Mouse (Mus musculus) T-helper 17 cell (primary cell): ENCODE results near the gene Fli1.

ENCODE experiments used
- in situ Hi-C, 2 experiments: fragments of 300-600 bp; cut with MboI, MseI; formaldehyde crosslinking; loops; 1 replicate in 1 of 2; 2 replicates in 1 of 2; pipeline ENCODE4 v1.15.1; 2025; ENCODE audit warnings: high pct_unique_total_duplicates in 2 of 2

Fli1 gene

DNA sequence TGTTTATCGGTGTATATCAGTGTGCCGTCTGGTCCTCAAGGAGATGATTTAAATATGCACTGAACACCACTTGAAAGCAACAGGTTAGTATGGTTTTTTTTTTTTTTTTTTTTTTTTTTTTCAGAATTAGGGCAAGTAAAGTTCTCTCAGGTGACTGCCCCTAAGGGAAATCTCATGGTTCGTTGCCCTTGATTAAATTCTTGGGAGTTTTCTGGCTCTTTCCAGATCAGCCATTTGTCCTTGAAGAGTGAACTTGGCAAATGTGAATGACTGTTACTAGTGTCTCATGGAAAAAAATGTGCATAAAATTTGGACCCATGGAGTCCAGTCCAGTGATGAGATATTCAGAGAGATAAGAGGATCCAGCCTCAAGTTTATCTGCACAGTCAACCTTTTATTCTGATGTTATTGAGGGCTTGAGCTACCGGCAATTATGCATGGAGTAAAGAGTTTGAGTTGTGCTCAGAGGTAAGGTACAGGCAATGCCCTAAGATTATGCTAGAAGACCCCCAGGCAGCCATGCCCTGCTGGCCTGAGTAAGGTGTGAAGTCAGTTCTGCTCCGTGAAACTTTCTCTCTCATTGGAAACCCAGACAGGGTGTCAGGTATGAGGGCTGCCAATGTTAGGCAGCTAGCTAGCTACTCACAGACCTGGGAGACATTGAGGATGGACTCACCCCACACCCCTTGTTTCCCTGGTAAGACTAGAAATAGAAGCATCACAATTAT lies 165.6 kb downstream of the Fli1 start:
- in situ Hi-C loops = no loop called here

GRCm38 (mm10) chr9:32376031-32376430 lies 166.6 kb downstream of the Fli1 start:
- in situ Hi-C loops = no loop called here

GRCm38 (mm10) chr9:32373656-32374055 lies 169.0 kb downstream of the Fli1 start:
- in situ Hi-C loops = no loop called here
